Mouse (Mus musculus) testis, adult 2 months (tissue): Measurements from ENCODE around the gene Oxnad1.

Experiments used
- CTCF ChIP-seq: fragments of 200-500 bp; IDR thresholded peaks from 2 replicates; pipeline ENCODE4 v1.5.1; 2012; ENCODE audit warnings: low read depth, mild to moderate bottlenecking, inconsistent platforms, low read length, moderate library complexity; ENCODE audit not compliant: control insufficient read depth, insufficient read depth, insufficient replicate concordance
- POLR2A ChIP-seq: fragments of 200-500 bp; IDR thresholded peaks from 2 replicates; pipeline ENCODE4 v1.6.1; 2012; ENCODE audit warnings: low read depth, mild to moderate bottlenecking, inconsistent platforms, low read length, moderate library complexity; ENCODE audit not compliant: control insufficient read depth

- TF ChIP-seq CTCF (no peak), POLR2A (no peak)
Measured at GRCm38 (mm10) chr14:32084761-32085485, at the start of gene Oxnad1.
